Mouse (Mus musculus) hindbrain, embryonic 15.5 days (tissue): ENCODE data around the gene Ccdc120. TPM values are rescaled to one million over a fixed set of nuclear protein-coding genes. Genes with fewer than 3 reads are reported as not detected.

Experiments
- ATAC-seq: fragments of 200-750 bp; cut with Nextera tagmentation; 2 replicates; pipeline ENCODE4 v1.8.0; 2017; ENCODE audit warnings: low read depth, moderate number of reproducible peaks, moderate TSS enrichment; ENCODE audit not compliant: low FRiP score
- H3K27ac ChIP-seq: fragments of 300-500 bp; sonication (generic); replicated peaks from 2 replicates; pipeline ENCODE4 v1.5.1; 2015; ENCODE audit warnings: mild to moderate bottlenecking, inconsistent platforms
- H3K27me3 ChIP-seq: fragments of 300-500 bp; sonication (generic); 2 replicates; pipeline ENCODE4 v1.6.1; 2015; ENCODE audit warnings: control low read depth, inconsistent platforms
- H3K36me3 ChIP-seq: fragments of 300-500 bp; sonication (generic); 2 replicates; pipeline ENCODE4 v1.6.1; 2015; ENCODE audit warnings: control low read depth, inconsistent platforms
- H3K4me1 ChIP-seq: fragments of 300-500 bp; sonication (generic); replicated peaks from 2 replicates; pipeline ENCODE4 v1.6.1; 2015; ENCODE audit warnings: control low read depth, inconsistent platforms
- H3K4me2 ChIP-seq: fragments of 300-500 bp; sonication (generic); 2 replicates; pipeline ENCODE4 v1.6.1; 2015; ENCODE audit warnings: moderate library complexity, mild to moderate bottlenecking, inconsistent platforms
- H3K4me3 ChIP-seq: fragments of 300-500 bp; sonication (generic); 2 replicates; pipeline ENCODE4 v1.5.1; 2015; ENCODE audit warnings: mild to moderate bottlenecking, inconsistent platforms
- H3K9ac ChIP-seq: fragments of 300-500 bp; sonication (generic); 2 replicates; pipeline ENCODE4 v1.6.1; 2015; ENCODE audit warnings: inconsistent platforms
- H3K9me3 ChIP-seq: fragments of 300-500 bp; sonication (generic); 2 replicates; pipeline ENCODE4 v1.6.1; 2016; ENCODE audit warnings: control low read depth, inconsistent platforms
- WGBS: fragments of 180-500 bp; shearing (Covaris S2); methylation state at CpG from one replicate; pipeline ENCODE4 v1.1.7; 2015; 5-methylcytosine and 5-hydroxymethylcytosine counted together
- polyA plus RNA-seq: library from polyadenylated mRNA; unstranded; fragments of >200 nt; fragmentation: Nextera tagmentation; extraction: Ambion mirVana; gene quantifications from 2 replicates; pipeline ENCODE4 v1.2.1, GENCODE M21; 2015

Ccdc120 gene
- 63.2 and 66.1 TPM in 2 replicates for polyA plus RNA-seq

GRCm38 (mm10) chrX:7750432-7751116, at the start of gene Ccdc120:
Ccdc120 (minus strand) TSS chrX:7750905.
- H3K4me2 ChIP-seq = peak within 1 kb of the TSS; percentile 57
- no peaks in the 10 kb centered on the region for H3K27me3 ChIP-seq
- WGBS = 10% methylated on average over 36 of the region's 56 CpGs
- H3K4me1 ChIP-seq = peaks cover 7% of the 10 kb centered on the region
- H3K36me3 ChIP-seq = no peaks in the 10 kb centered on the region
- no peaks in the 10 kb centered on the region for H3K9me3 ChIP-seq
- ATAC-seq = peak; percentile 90
- peak within 1 kb of the TSS; percentile 67 for H3K4me3 ChIP-seq
- peak within 1 kb of the TSS; percentile 79 for H3K27ac ChIP-seq
- peak within 1 kb of the TSS; percentile 81 for H3K9ac ChIP-seq

- Histone ChIP-seq H3K36me3 (peaks cover 29% of the 10 kb centered on the region; the same call in 1 of the 2 replicates), H3K4me3 (no peak overlapping the region), H3K9me3 (no peaks in the 10 kb centered on the region), H3K4me1 (no peaks in the 10 kb centered on the region), H3K27me3 (no peaks in the 10 kb centered on the region), H3K4me2 (no peak overlapping the region), H3K9ac (no peak overlapping the region), H3K27ac (no peak overlapping the region)
- WGBS = 79% methylated on average over 3 of the region's 3 CpGs
- no peak for ATAC-seq
Measured at GRCm38 (mm10) chrX:7797327-7797726, 46.6 kb upstream of the Ccdc120 start.

- Histone ChIP-seq H3K36me3 (peaks cover 17% of the 10 kb centered on the region; the same call in 1 of the 2 replicates), H3K4me3 (no peak overlapping the region), H3K4me2 (no peak overlapping the region), H3K9me3 (no peaks in the 10 kb centered on the region), H3K4me1 (peaks cover 7% of the 10 kb centered on the region), H3K27ac (no peak overlapping the region), H3K9ac (no peak overlapping the region), H3K27me3 (no peaks in the 10 kb centered on the region)
- WGBS = 46% methylated on average over 7 of the region's 7 CpGs
- ATAC-seq = no peak
Measured at GRCm38 (mm10) chrX:7795016-7795415, 44.3 kb upstream of the Ccdc120 start.

- 49% methylated on average over 3 of the region's 3 CpGs for WGBS
- no peak overlapping the region for H3K4me2 ChIP-seq
- peaks cover 7% of the 10 kb centered on the region; the same call in 1 of the 2 replicates for H3K36me3 ChIP-seq
- peaks cover 7% of the 10 kb centered on the region for H3K4me1 ChIP-seq
- no peaks in the 10 kb centered on the region for H3K27me3 ChIP-seq
- ATAC-seq = no peak
- H3K9me3 ChIP-seq = no peaks in the 10 kb centered on the region
- no peak overlapping the region for H3K27ac ChIP-seq
- H3K9ac ChIP-seq = no peak overlapping the region
- H3K4me3 ChIP-seq = no peak overlapping the region
Measured at GRCm38 (mm10) chrX:7793361-7793760, 42.7 kb upstream of the Ccdc120 start.

- H3K27ac ChIP-seq = peak overlapping the region; percentile 78
- H3K4me1 ChIP-seq = peaks cover 7% of the 10 kb centered on the region
- peak; percentile 3; the same call in 1 of the 2 replicates for ATAC-seq
- peak overlapping the region; percentile 61 for H3K9ac ChIP-seq
- peak overlapping the region; percentile 59 for H3K4me2 ChIP-seq
- H3K4me3 ChIP-seq = peak overlapping the region; percentile 56
- 17% methylated on average over 5 of the region's 5 CpGs for WGBS
- no peaks in the 10 kb centered on the region for H3K27me3 ChIP-seq
- no peaks in the 10 kb centered on the region for H3K36me3 ChIP-seq
- H3K9me3 ChIP-seq = no peaks in the 10 kb centered on the region
Measured at GRCm38 (mm10) chrX:7790309-7790708, 39.6 kb upstream of the Ccdc120 start.

- WGBS = 22% methylated on average over 24 of the region's 24 CpGs
- Histone ChIP-seq H3K4me2 (peak within 1 kb of the TSS; percentile 59), H3K9me3 (no peaks in the 10 kb centered on the region), H3K27ac (peak within 1 kb of the TSS; percentile 78), H3K27me3 (no peaks in the 10 kb centered on the region), H3K36me3 (no peaks in the 10 kb centered on the region), H3K9ac (peak within 1 kb of the TSS; percentile 61), H3K4me3 (peak within 1 kb of the TSS; percentile 56), H3K4me1 (peaks cover 7% of the 10 kb centered on the region)
- ATAC-seq = peak; percentile 91
Measured at GRCm38 (mm10) chrX:7789542-7790136, 38.9 kb upstream of the Ccdc120 start, which contains the start of gene Gripap1. Gripap1 (plus strand) TSS chrX:7789765.

- Histone ChIP-seq H3K4me2 (no peak overlapping the region), H3K36me3 (no peaks in the 10 kb centered on the region), H3K4me3 (no peak overlapping the region), H3K27me3 (no peaks in the 10 kb centered on the region), H3K9me3 (no peaks in the 10 kb centered on the region), H3K4me1 (no peaks in the 10 kb centered on the region), H3K9ac (no peak overlapping the region), H3K27ac (no peak overlapping the region)
- ATAC-seq = no peak
- 84% methylated on average over 4 of the region's 4 CpGs for WGBS
Measured at GRCm38 (mm10) chrX:7782603-7783092, 31.9 kb upstream of the Ccdc120 start.

GRCm38 (mm10) chrX:7779294-7779693, 28.6 kb upstream of the Ccdc120 start:
- Histone ChIP-seq H3K4me3 (no peak overlapping the region), H3K36me3 (no peaks in the 10 kb centered on the region), H3K27ac (no peak overlapping the region), H3K4me2 (no peak overlapping the region), H3K9me3 (no peaks in the 10 kb centered on the region), H3K4me1 (no peaks in the 10 kb centered on the region), H3K9ac (no peak overlapping the region), H3K27me3 (no peaks in the 10 kb centered on the region)
- WGBS = 27% methylated on average over 3 of the region's 3 CpGs
- ATAC-seq = no peak

- ATAC-seq = no peak
- no peaks in the 10 kb centered on the region for H3K36me3 ChIP-seq
- H3K9me3 ChIP-seq = no peaks in the 10 kb centered on the region
- no peak overlapping the region for H3K4me2 ChIP-seq
- no peak overlapping the region for H3K4me3 ChIP-seq
- no peak overlapping the region for H3K9ac ChIP-seq
- no peaks in the 10 kb centered on the region for H3K4me1 ChIP-seq
- H3K27ac ChIP-seq = no peak overlapping the region
- no peaks in the 10 kb centered on the region for H3K27me3 ChIP-seq
- 77% methylated on average over 7 of the region's 7 CpGs for WGBS
Measured at GRCm38 (mm10) chrX:7778450-7779244, 27.9 kb upstream of the Ccdc120 start.

- 49% methylated on average over 8 of the region's 8 CpGs for WGBS
- Histone ChIP-seq H3K27me3 (no peaks in the 10 kb centered on the region), H3K9ac (no peak overlapping the region), H3K36me3 (no peaks in the 10 kb centered on the region), H3K4me2 (no peak overlapping the region), H3K27ac (no peak overlapping the region), H3K4me3 (no peak overlapping the region), H3K4me1 (no peaks in the 10 kb centered on the region), H3K9me3 (no peaks in the 10 kb centered on the region)
- ATAC-seq = peak; percentile 59; the same call in 1 of the 2 replicates
Measured at GRCm38 (mm10) chrX:7776329-7777082, 25.8 kb upstream of the Ccdc120 start.

- no peaks in the 10 kb centered on the region for H3K36me3 ChIP-seq
- H3K4me2 ChIP-seq = no peak overlapping the region
- H3K9me3 ChIP-seq = no peaks in the 10 kb centered on the region
- no peaks in the 10 kb centered on the region for H3K4me1 ChIP-seq
- H3K27ac ChIP-seq = no peak overlapping the region
- H3K27me3 ChIP-seq = no peaks in the 10 kb centered on the region
- H3K9ac ChIP-seq = no peak overlapping the region
- ATAC-seq = no peak
- H3K4me3 ChIP-seq = no peak overlapping the region
- 72% methylated on average over 9 of the region's 9 CpGs for WGBS
Measured at GRCm38 (mm10) chrX:7775501-7776205, 24.9 kb upstream of the Ccdc120 start.
